Mouse (Mus musculus): ENCODE data around the gene Gm49027.
"Not testable (repeated sequence)": the region's sequence is repeated elsewhere in the genome, so short reads cannot be mapped to it uniquely, and the experiment has no call there.

Gene Gm49027

GRCm38 (mm10) chr5:123525281-123525680, at the start of gene Gm49027:
Gm49027 (minus strand) TSS chr5:123525488.
- DNase-seq (ENCODE audit: low spot score), result no peak

- no peak for DNase-seq (ENCODE audit: low spot score)
Observed at GRCm38 (mm10) chr5:123573362-123573761, 48.1 kb upstream of the Gm49027 start.

GRCm38 (mm10) chr5:123572357-123573186, 47.3 kb upstream of the Gm49027 start, which contains the start of gene Vps33a:
Vps33a (minus strand) TSS chr5:123573038.
- peak; percentile 95 for DNase-seq (ENCODE audit: low spot score)

- DNase-seq (ENCODE audit: low spot score), result no peak
Observed at GRCm38 (mm10) chr5:123561128-123561527, 35.8 kb upstream of the Gm49027 start.

- DNase-seq (ENCODE audit: low spot score), result no peak
Observed at GRCm38 (mm10) chr5:123559588-123559987, 34.3 kb upstream of the Gm49027 start.

GRCm38 (mm10) chr5:123556451-123556850, 31.2 kb upstream of the Gm49027 start:
- no peak for DNase-seq (ENCODE audit: low spot score)

- no peak for DNase-seq (ENCODE audit: low spot score)
Observed at GRCm38 (mm10) chr5:123555693-123556092, 30.4 kb upstream of the Gm49027 start.

GRCm38 (mm10) chr5:123533801-123534200, 8.5 kb upstream of the Gm49027 start:
- DNase-seq (ENCODE audit: low spot score), result no peak

- no peak for DNase-seq (ENCODE audit: low spot score)
Observed at GRCm38 (mm10) chr5:123530056-123530455, 4.8 kb upstream of the Gm49027 start.

- no peak for DNase-seq (ENCODE audit: low spot score)
Observed at GRCm38 (mm10) chr5:123528641-123529040, 3.4 kb upstream of the Gm49027 start.

GRCm38 (mm10) chr5:123525916-123526495, 718 bp upstream of the Gm49027 start:
- DNase-seq (ENCODE audit: low spot score), result no peak

- DNase-seq (ENCODE audit: low spot score), result no peak
Observed at GRCm38 (mm10) chr5:123524393-123524750, 916 bp downstream of the Gm49027 start.

- DNase-seq (ENCODE audit: low spot score), result peak; percentile 99
Observed at GRCm38 (mm10) chr5:123523692-123524392, 1.4 kb downstream of the Gm49027 start, which contains the start of gene Diablo. Diablo (minus strand) TSS chr5:123524176.

- DNase-seq (ENCODE audit: low spot score), result no peak
Observed at GRCm38 (mm10) chr5:123522166-123522565, 3.1 kb downstream of the Gm49027 start.

GRCm38 (mm10) chr5:123521621-123522020, 3.7 kb downstream of the Gm49027 start:
- no peak for DNase-seq (ENCODE audit: low spot score)

GRCm38 (mm10) chr5:123520666-123521065, 4.6 kb downstream of the Gm49027 start:
- no peak for DNase-seq (ENCODE audit: low spot score)

GRCm38 (mm10) chr5:123514871-123515270, 10.4 kb downstream of the Gm49027 start:
- no peak for DNase-seq (ENCODE audit: low spot score)

GRCm38 (mm10) chr5:123512102-123512501, 13.2 kb downstream of the Gm49027 start:
- no peak for DNase-seq (ENCODE audit: low spot score)

- not testable (repeated sequence) for DNase-seq (ENCODE audit: low spot score)
Observed at GRCm38 (mm10) chr5:123511426-123511825, 13.9 kb downstream of the Gm49027 start.

- no peak for DNase-seq (ENCODE audit: low spot score)
Observed at GRCm38 (mm10) chr5:123510160-123510559, 15.1 kb downstream of the Gm49027 start, which contains the start of gene B3gnt4. B3gnt4 (plus strand) TSS chr5:123510460.

- no peak for DNase-seq (ENCODE audit: low spot score)
Observed at GRCm38 (mm10) chr5:123508921-123509320, 16.4 kb downstream of the Gm49027 start.

- DNase-seq (ENCODE audit: low spot score), result peak; percentile 56
Observed at GRCm38 (mm10) chr5:123507936-123508723, 17.2 kb downstream of the Gm49027 start.
